Mouse (Mus musculus) macrophage (primary cell): Measurements from ENCODE around the gene Hoxd9. TPM values are rescaled to one million over a fixed set of nuclear protein-coding genes. Genes with fewer than 3 reads are reported as not detected.

ENCODE experiments used
- H3K27ac ChIP-seq: fragments of 350-480 bp; formaldehyde crosslinking; 2 replicates; pipeline ENCODE4 v1.9.0; 2021
- H3K36me3 ChIP-seq: fragments of 350-480 bp; formaldehyde crosslinking; 2 replicates; pipeline ENCODE4 v1.9.0; 2021; ENCODE audit errors: inconsistent target
- H3K4me3 ChIP-seq: fragments of 350-480 bp; formaldehyde crosslinking; 2 replicates; pipeline ENCODE4 v1.9.0; 2021; ENCODE audit errors: inconsistent target
- H3K79me2 ChIP-seq: fragments of 350-480 bp; formaldehyde crosslinking; 2 replicates; pipeline ENCODE4 v1.9.0; 2021; ENCODE audit errors: inconsistent target
- WGBS: methylation state at CpG from one replicate; pipeline ENCODE4 v1.1.7; 2026; ENCODE audit warnings: inconsistent platforms; ENCODE audit not compliant: missing documents; 5-methylcytosine and 5-hydroxymethylcytosine counted together
- polyA plus RNA-seq: library from polyadenylated mRNA; stranded (reverse); fragments of 250-400 nt; gene quantifications from 3 replicates; pipeline ENCODE4 v1.2.4, GENCODE M21; 2018; ENCODE audit warnings: inconsistent platforms

The Hoxd9 gene
- polyA plus RNA-seq, 1 experiment from 2014 or later, result not detected

DNA sequence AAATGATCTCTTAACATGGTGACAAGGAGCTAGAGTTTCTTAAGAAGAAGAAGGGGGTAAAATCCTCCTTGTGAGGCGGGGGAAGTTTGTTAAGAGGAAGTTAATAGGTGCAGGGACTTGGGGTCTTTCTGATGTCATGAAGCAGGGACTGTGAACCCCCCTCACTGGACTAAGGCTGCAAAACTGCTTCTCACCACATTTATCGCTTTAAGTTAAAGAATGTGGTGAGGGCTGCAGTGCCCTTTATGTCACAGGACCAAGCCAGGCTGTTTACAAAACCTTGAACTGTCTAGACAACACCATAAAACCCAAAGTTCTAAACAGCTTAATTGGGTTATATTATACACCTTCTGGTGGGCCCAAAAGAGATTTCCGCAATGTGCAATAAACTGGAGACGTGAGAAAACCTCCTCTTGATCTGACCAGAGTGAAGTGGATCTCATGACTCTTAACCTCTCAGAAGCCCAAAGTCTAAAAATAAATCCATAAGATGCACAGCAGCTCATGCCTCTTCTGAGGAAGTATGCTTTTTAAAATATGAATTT is 12.4 kb upstream of the Hoxd9 start:
- no peak overlapping the region for H3K27ac ChIP-seq
- no peaks in the 10 kb centered on the region for H3K79me2 ChIP-seq
- no peak overlapping the region for H3K4me3 ChIP-seq
- H3K36me3 ChIP-seq, result no peaks in the 10 kb centered on the region
- WGBS, result 41% methylated on average over 4 of the region's 4 CpGs

DNA sequence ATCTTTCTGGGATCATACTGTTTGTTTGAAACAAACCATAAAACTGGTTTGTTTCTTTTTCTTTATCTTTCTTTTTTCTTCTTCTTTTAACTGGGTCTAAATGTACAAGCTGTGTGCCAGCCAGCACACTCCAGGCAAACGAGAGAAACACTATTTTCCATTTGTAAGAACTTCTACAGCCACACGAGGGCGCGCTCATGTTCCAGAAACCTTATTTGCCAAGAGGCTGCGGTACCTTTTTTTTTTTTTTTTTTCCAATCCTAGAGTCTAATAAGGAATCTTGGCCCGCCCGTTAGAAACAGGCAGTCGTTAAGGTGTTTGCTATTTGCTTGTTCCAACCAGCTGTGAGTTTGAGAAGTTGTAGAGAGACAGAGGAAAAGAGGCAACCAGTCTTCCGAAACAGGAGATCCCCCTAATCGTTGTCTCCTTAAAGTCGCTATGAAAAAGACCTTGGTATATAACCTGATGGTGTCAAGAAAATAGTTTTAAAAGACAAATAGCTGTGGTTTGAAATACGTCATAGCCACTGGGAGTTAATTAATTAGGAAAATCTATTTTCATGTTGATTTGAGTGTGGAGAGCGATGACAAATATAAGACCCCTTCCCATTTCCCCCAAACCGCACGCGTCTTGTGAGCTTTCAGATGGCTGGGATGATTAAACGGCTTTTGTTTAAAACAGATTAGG is 11.1 kb upstream of the Hoxd9 start:
- no peaks in the 10 kb centered on the region for H3K36me3 ChIP-seq
- no peak overlapping the region for H3K27ac ChIP-seq
- H3K4me3 ChIP-seq, result no peak overlapping the region
- H3K79me2 ChIP-seq, result no peaks in the 10 kb centered on the region
- WGBS, result 15% methylated on average over 17 of the region's 17 CpGs

DNA sequence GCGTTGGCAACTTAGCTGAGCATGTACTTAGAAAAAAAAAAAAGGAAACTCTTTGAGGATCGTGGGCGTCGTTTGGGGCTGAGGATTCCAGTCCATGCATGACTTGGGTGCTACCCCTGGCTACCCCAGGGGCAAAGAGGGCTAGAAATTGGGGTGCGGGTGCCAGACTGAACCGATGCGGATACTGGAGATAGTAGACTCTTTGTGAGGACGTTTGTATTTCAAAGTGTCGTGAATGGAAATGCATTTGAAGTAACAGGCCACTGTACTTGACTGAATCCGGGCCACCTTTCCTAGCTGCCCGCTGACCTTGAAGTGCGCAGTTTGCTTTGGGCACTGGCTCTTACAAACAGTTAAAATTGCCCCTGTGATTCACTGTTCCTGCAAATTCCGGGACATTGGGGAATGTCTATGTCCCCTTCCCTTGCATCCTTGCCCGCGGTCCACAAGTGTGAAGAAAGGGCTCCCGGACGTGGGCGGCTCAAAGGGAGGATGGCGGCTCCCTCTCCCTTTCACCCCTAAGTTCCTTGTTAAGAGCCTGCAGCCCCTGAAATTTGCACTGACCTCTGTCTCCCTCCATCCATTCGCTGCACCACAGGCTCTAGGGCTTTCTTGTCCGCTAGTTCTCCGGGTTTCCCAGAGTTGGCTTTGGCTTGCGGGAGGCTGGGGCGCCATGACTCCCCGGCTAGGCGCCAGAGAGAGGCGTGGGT is 10.4 kb upstream of the Hoxd9 start:
- 6% methylated on average over 26 of the region's 27 CpGs for WGBS
- Histone ChIP-seq H3K4me3 (no peak overlapping the region), H3K79me2 (no peaks in the 10 kb centered on the region), H3K36me3 (no peaks in the 10 kb centered on the region), H3K27ac (no peak overlapping the region)

DNA sequence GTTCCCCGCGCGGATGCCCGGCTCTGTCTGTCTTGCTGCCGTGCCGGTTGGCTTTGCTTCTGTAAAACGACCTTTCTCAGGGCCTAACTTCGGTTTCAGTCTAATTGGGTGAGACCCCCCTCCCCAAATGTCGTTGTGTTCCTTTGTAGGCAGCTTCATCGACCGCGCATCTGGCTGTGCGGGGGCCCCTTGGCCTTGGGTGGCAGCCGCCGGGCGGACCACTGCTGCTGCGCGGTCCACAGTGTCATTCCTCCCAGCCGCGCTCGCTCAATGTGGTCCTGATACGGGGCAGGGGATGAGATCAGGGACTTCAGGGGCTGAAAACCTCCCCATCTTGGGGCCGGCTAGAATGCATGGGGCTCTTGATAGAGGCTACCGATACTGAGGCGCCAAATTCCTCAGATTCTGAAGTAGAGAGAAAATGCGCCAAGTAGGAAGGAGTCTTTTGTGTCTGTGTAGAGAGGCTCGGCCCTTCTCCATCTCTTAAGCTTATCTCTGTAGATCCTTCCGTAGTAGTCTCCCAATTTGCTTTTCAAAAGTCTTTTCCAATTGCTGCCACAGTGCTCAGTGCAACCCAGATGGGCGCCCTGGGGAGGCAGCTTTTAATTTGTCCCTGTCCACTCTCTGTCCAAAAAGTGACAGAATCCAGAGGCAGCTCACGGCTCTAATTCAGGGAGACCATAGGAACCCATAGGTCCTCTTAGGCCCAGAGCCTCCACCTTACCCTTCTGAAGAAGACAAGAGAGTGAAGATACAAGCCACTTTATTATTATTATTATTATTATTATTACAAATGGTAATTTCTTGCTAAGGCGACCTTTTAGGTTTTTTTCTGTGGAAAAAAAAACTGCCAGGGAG is 9.6 kb upstream of the Hoxd9 start:
- 9% methylated on average over 29 of the region's 31 CpGs for WGBS
- no peaks in the 10 kb centered on the region for H3K36me3 ChIP-seq
- no peak overlapping the region for H3K4me3 ChIP-seq
- no peaks in the 10 kb centered on the region for H3K79me2 ChIP-seq
- H3K27ac ChIP-seq, result no peak overlapping the region

DNA sequence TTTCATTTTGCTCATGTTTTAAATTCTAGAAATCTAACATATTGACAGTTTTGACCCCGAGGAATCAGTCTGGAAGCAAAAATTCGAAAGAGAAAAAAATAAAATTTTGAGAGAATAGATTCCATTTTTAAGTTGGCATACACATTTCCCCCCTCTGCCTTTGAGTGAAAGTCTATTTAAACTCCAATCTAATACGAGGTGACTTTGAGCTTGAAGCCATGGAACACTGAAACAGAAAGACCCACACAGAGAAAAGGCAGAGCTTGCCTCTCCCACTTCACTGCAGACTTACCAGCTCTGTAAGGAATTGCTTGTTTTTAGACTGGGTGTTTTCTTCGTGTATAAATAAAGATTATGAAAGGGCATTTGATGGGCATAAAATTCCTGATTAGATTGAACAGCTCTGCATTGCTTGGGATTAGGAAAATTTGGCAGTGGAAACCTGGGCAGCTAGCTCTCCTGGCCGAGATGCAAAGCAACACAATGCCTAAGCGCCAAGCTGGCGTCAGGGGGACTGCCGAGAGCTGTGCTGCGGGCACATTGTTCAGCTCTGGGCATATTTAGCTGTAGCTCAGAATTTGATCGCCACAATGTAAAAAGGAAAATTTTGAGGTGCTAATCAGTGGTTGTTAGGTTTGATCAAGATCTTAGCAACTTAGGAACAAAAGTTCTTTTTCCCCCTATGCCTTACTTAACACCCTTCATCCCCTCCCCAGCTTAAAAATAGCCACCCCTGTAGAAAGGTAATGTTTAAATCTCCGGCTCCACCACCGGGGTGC is 8.5 kb upstream of the Hoxd9 start:
- 13% methylated on average over 12 of the region's 12 CpGs for WGBS
- Histone ChIP-seq H3K79me2 (no peaks in the 10 kb centered on the region), H3K36me3 (no peaks in the 10 kb centered on the region), H3K4me3 (no peak overlapping the region), H3K27ac (no peak overlapping the region)

DNA sequence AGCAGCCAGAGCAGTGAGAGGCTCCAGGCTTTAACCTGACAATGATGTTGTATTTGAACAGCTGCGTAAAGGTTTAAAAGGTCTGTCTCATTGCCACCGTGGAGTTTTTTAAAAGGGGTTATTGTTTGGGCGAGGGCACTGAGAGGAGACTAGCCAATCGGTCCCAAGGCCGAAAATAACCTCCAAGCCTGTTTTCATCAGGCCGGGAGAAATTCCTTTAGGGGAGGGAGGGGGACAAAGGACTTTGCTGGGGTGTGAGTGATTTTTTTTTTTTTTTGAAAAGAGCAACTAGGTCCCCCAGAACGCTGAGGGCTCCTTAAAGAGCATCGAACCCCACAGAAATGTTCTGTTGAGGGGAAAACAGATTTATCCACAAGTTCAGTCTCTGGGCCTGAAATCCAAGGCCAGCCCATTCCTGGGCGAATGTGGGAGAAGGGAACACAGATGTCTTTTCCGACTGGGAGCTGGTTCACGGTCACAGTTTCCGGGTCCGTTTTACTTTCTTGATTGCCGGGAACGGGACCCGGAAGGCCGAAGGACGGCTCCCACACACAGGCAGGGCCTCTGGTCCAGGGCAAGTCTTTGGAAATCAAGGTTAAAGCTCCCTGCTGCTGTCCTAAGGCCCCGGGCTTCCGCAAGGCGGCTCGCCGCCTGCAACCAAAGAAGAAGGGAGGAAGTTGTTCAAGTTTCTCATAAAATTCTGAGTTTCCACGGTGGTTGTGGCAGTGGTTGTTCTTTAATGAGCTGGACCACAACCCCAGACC is 7.8 kb upstream of the Hoxd9 start:
- 5% methylated on average over 24 of the region's 24 CpGs for WGBS

DNA sequence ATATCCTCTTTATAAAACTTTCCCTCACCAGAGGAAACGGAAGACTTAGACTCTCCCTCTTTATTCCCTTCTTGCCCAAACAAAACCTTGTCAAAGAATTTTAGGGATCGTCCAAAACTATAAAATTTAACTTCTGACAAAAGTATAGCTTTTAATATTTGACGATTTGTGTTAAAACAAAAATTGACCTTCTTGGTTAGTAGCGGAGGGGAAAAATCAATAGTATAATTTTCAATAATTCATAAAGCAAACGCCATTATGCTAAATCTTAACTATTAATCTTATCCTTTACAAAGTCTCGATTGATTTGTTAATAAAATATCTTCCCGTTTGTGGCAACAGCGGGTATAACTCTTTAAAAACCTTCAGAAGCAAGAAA is 7.2 kb upstream of the Hoxd9 start:
- Histone ChIP-seq H3K79me2 (no peaks in the 10 kb centered on the region), H3K27ac (no peak overlapping the region), H3K4me3 (no peak overlapping the region), H3K36me3 (no peaks in the 10 kb centered on the region)
- 12% methylated on average over 8 of the region's 8 CpGs for WGBS

More for the DNA sequence above, 7.8 kb upstream of the Hoxd9 start:
- Histone ChIP-seq H3K27ac (no peak overlapping the region), H3K79me2 (no peaks in the 10 kb centered on the region), H3K36me3 (no peaks in the 10 kb centered on the region), H3K4me3 (no peak overlapping the region)

DNA sequence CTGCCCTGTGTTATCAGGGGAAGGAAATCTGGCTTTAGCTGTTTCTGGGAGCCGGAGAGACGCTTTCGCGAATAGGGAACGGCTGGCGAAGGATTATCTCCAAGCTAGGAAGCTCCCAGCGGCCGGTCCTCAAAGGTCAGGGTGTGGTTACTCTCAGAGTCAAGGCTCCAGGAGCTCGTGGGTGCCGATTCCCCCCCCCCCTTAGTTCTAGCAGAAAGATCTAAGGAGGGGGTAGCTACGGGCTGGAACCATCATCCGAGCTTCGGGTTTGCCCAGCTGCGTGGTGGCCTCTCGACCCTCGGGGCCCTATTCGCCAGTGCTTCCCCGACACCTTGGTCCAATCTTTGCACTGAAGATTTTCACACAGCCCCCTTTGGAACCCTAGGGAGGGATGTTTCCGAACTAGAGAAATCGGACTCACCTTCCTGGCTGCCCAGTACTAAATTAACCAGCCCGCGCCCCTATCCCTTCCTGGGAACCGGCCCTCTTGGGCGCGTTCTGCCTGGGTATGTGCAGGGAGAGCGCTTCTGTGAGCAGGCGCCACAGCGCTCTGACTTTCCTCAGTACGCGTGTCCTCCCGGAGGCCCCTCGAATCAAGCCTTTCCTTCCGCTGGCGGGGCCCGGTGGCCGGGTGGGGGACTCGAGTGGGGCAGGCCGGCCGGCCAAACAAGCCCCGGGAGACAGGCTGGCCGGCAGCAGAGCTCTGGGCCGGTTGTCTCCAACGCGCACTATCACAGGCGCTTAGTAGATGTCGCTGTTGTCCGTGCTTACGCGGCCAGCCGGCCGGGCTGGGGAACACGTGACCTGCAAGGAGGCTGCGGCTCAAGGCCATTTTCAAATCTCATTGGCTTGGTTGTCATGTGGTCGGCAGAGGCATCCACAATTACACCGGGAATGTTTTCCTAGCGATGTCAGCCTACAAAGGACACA is 6.2 kb upstream of the Hoxd9 start, which contains the start of gene Hoxd10:
Hoxd10 (plus strand) TSS at position 903 of the 930 bp plus-strand sequence.
- WGBS, result 10% methylated on average over 56 of the region's 56 CpGs
- Histone ChIP-seq H3K36me3 (no peaks in the 10 kb centered on the region), H3K79me2 (no peaks in the 10 kb centered on the region), H3K27ac (no peak within 1 kb of the TSS), H3K4me3 (no peak within 1 kb of the TSS)

DNA sequence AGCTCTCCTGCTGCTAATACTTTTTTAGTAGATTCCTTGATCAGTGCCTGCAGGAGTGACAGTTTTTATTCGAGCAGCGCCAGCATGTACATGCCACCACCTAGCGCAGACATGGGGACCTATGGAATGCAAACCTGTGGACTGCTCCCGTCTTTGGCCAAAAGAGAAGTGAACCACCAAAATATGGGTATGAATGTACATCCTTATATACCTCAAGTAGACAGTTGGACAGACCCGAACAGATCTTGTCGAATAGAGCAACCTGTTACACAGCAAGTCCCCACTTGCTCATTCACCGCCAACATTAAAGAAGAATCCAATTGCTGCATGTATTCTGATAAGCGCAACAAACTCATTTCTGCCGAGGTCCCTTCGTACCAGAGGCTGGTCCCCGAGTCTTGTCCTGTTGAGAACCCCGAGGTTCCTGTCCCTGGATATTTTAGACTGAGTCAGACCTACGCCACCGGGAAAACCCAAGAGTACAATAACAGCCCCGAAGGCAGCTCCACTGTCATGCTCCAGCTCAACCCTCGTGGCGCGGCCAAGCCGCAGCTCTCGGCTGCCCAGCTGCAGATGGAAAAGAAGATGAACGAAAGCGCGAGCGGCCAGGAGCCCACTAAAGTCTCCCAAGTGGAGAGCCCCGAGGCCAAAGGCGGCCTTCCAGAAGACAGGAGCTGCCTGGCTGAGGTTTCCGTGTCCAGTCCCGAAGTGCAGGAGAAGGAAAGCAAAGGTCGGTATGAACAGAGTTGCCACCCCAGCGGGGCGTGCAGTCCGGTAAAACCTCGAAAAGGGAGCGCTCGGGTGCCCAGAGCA is 5.3 kb upstream of the Hoxd9 start:
- WGBS, result 8% methylated on average over 35 of the region's 35 CpGs
- Histone ChIP-seq H3K27ac (no peak overlapping the region), H3K79me2 (no peaks in the 10 kb centered on the region), H3K36me3 (no peaks in the 10 kb centered on the region), H3K4me3 (no peak overlapping the region)

DNA sequence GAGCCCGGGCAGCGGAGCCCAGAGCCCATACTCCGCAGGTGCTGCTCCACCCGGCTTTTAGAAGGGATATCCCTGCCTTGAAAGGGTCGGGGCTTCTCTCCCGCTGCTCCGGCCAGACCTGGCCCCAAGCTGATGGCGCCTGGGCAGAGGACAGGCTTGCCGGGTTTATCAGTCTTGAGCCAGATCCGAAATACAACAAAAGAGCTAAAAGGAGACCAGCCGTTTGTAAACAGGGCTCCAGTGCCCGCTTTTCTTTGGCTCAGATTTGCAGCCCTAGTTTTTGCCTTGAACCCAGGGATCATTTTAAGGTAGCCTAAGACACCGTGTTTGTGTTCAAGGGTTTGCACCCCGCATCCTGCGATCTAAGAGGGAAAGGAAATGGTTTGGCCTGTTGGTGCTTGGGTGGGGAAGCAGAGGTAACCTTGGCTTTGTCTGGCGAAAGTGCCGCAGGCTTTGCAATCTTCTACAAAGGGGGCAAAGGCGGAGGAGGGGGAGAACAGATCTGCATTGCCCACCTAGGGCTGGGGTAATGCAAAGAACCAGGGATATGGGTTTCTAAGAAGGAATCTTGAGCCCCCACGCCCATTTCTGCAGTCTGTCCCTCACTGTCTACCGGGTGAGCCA is 4.6 kb upstream of the Hoxd9 start:
- WGBS, result 7% methylated on average over 19 of the region's 20 CpGs
- Histone ChIP-seq H3K27ac (no peak overlapping the region), H3K36me3 (no peaks in the 10 kb centered on the region), H3K4me3 (no peak overlapping the region), H3K79me2 (no peaks in the 10 kb centered on the region)

DNA sequence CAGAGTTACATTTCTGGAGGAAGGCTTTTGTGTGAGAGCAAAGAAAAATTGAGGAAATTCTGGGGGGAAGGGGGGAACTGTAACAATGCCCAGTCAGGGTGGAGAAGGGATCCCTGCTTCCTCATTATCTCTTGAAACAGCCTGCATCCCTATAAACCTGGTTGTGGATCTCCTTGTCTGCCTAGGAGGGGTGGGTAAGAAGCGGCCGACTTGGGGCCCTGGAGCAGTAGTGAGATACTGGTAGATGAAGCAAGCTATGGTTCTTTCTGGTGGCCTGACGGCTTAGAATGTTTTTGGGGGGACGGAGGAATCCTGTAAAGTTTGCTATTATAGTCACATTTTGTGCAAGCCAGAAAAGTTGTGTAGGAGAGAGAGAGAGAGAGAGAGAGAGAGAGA is 4.1 kb upstream of the Hoxd9 start:
- Histone ChIP-seq H3K27ac (no peak overlapping the region), H3K36me3 (no peaks in the 10 kb centered on the region), H3K79me2 (no peaks in the 10 kb centered on the region), H3K4me3 (no peak overlapping the region)
- 6% methylated on average over 2 of the region's 4 CpGs for WGBS

DNA sequence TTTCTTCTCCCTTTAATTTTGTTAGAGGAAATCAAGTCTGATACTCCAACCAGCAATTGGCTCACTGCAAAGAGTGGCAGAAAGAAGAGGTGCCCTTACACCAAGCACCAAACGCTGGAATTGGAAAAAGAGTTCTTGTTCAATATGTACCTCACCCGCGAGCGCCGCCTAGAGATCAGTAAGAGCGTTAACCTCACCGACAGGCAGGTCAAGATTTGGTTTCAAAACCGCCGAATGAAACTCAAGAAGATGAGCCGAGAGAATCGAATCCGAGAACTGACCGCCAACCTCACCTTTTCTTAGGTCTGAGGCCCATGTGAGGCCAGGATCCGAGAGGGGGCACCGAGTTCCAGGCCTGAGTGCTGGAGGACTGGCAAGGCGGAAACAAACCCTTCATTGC is 3.5 kb upstream of the Hoxd9 start:
- Histone ChIP-seq H3K4me3 (no peak overlapping the region), H3K79me2 (no peaks in the 10 kb centered on the region), H3K36me3 (no peaks in the 10 kb centered on the region), H3K27ac (no peak overlapping the region)
- WGBS, result 12% methylated on average over 16 of the region's 16 CpGs
